Mouse (Mus musculus) liver, embryonic 13.5 days (tissue): ENCODE data around the gene Hsd17b12. TPM values are rescaled to one million over a fixed set of nuclear protein-coding genes. Genes with fewer than 3 reads are reported as not detected.
A peak's percentile ranks its signal among the peaks of the same experiment; 100 is the strongest.

Experiments used
- ATAC-seq: fragments of 200-750 bp; cut with Nextera tagmentation; 2 replicates; pipeline ENCODE4 v1.8.0; 2017; ENCODE audit warnings: low read depth, mild to moderate bottlenecking, moderate number of reproducible peaks, moderate library complexity
- DNase-seq: peaks from one replicate; pipeline ENCODE4 v3.0.0; 2022
- H3K27ac ChIP-seq: fragments of 300-500 bp; sonication (generic); 2 replicates; pipeline ENCODE4 v1.5.1; 2015; ENCODE audit warnings: moderate library complexity, mild to moderate bottlenecking, inconsistent platforms
- H3K27me3 ChIP-seq: fragments of 300-500 bp; sonication (generic); 2 replicates; pipeline ENCODE4 v1.6.1; 2015; ENCODE audit warnings: mild to moderate bottlenecking, inconsistent platforms
- H3K36me3 ChIP-seq: fragments of 300-500 bp; sonication (generic); 2 replicates; pipeline ENCODE4 v1.6.1; 2015; ENCODE audit warnings: mild to moderate bottlenecking, inconsistent platforms
- H3K4me1 ChIP-seq: fragments of 300-500 bp; sonication (generic); replicated peaks from 2 replicates; pipeline ENCODE4 v1.6.1; 2015; ENCODE audit warnings: inconsistent platforms
- H3K4me2 ChIP-seq: fragments of 300-500 bp; sonication (generic); 2 replicates; pipeline ENCODE4 v1.6.1; 2015; ENCODE audit warnings: inconsistent platforms, mild to moderate bottlenecking, moderate library complexity
- H3K4me3 ChIP-seq: fragments of 300-500 bp; sonication (generic); replicated peaks from 2 replicates; pipeline ENCODE4 v1.5.1; 2015; ENCODE audit warnings: mild to moderate bottlenecking, inconsistent platforms
- H3K9ac ChIP-seq: fragments of 300-500 bp; sonication (generic); 2 replicates; pipeline ENCODE4 v1.6.1; 2015; ENCODE audit warnings: mild to moderate bottlenecking, inconsistent platforms
- H3K9me3 ChIP-seq: fragments of 300-500 bp; sonication (generic); replicated peaks from 2 replicates; pipeline ENCODE4 v1.6.1; 2016; ENCODE audit warnings: inconsistent platforms
- WGBS: fragments of 180-500 bp; shearing (Covaris S2); methylation state at CpG from one replicate; pipeline ENCODE4 v1.1.7; 2015; ENCODE audit not compliant: insufficient replicate concordance; 5-methylcytosine and 5-hydroxymethylcytosine counted together
- polyA plus RNA-seq: library from polyadenylated mRNA; unstranded; fragments of >200 nt; fragmentation: Nextera tagmentation; extraction: Ambion mirVana; gene quantifications from 2 replicates; pipeline ENCODE4 v1.2.1, GENCODE M21; 2015

The Hsd17b12 gene
- 69.2 and 75.1 TPM in 2 replicates for polyA plus RNA-seq

GRCm38 (mm10) chr2:94157592-94158519 is at the start of gene Hsd17b12:
Gene Hsd17b12, minus strand, starts transcription at chr2:94157964.
- 0 out of 2 replicates have a peak, but pooled peaks cover under 1% of the 10 kb centered on the region for H3K27me3 ChIP-seq
- no peaks in the 10 kb centered on the region for H3K9me3 ChIP-seq
- peak; percentile 99 for DNase-seq
- H3K4me3 ChIP-seq: peak within 1 kb of the TSS; percentile 82
- peak within 1 kb of the TSS; percentile 92 for H3K4me2 ChIP-seq
- H3K4me1 ChIP-seq: peaks cover 41% of the 10 kb centered on the region
- ATAC-seq: peak; percentile 98
- peak within 1 kb of the TSS; percentile 90 for H3K9ac ChIP-seq
- H3K27ac ChIP-seq: peak within 1 kb of the TSS; percentile 77
- WGBS: under 1% methylated on average over 68 of the region's 69 CpGs
- no peaks in the 10 kb centered on the region for H3K36me3 ChIP-seq

DNA sequence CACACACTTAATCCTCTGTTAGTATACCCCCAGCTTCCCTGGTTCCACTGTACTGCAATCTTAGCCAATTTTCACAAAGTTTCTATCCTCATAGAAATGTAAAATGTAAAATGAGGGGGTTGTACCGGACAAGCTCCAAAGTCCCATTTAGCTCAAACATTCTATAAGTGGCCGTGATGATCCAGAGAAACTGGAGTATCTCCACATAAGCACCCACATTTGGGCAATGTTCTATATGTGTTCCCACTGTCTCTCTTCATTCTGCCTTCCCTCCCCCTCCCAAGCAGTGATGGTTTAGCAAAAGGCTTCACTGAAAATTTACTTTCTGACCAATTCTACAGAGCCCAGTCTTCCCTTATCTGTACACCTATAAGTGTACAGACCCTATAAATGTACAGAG is 27.1 kb upstream of the Hsd17b12 start:
- Histone ChIP-seq H3K27ac (no peak overlapping the region), H3K4me1 (no peaks in the 10 kb centered on the region), H3K9ac (no peak overlapping the region), H3K4me2 (no peak overlapping the region), H3K27me3 (peaks cover 17% of the 10 kb centered on the region), H3K4me3 (no peak overlapping the region), H3K9me3 (no peaks in the 10 kb centered on the region), H3K36me3 (no peaks in the 10 kb centered on the region)
- 78% methylated on average over 2 of the region's 2 CpGs for WGBS
- DNase-seq (no peak), ATAC-seq (no peak)

- 37% methylated on average over 6 of the region's 6 CpGs for WGBS
- Histone ChIP-seq H3K27ac (no peak overlapping the region), H3K4me1 (no peaks in the 10 kb centered on the region), H3K36me3 (no peaks in the 10 kb centered on the region), H3K9ac (no peak overlapping the region), H3K4me3 (no peak overlapping the region), H3K4me2 (no peak overlapping the region), H3K9me3 (no peaks in the 10 kb centered on the region), H3K27me3 (peaks cover 17% of the 10 kb centered on the region)
- ATAC-seq (no peak), DNase-seq (no peak)
Observed at GRCm38 (mm10) chr2:94184142-94184541, 26.4 kb upstream of the Hsd17b12 start.

- peak; percentile 8; the same call in 1 of the 2 replicates for ATAC-seq
- H3K9ac ChIP-seq: no peak overlapping the region; the same call in 1 of the 2 replicates
- H3K4me3 ChIP-seq: peak overlapping the region; percentile 91
- peak overlapping the region; percentile 71 for H3K4me2 ChIP-seq
- peaks cover 13% of the 10 kb centered on the region for H3K27me3 ChIP-seq
- no peaks in the 10 kb centered on the region for H3K9me3 ChIP-seq
- no peaks in the 10 kb centered on the region for H3K36me3 ChIP-seq
- no peak for DNase-seq
- peaks cover 14% of the 10 kb centered on the region for H3K4me1 ChIP-seq
- H3K27ac ChIP-seq: no peak overlapping the region
- under 1% methylated on average over 3 of the region's 3 CpGs for WGBS
Observed at GRCm38 (mm10) chr2:94179030-94179407, 21.3 kb upstream of the Hsd17b12 start.

DNA sequence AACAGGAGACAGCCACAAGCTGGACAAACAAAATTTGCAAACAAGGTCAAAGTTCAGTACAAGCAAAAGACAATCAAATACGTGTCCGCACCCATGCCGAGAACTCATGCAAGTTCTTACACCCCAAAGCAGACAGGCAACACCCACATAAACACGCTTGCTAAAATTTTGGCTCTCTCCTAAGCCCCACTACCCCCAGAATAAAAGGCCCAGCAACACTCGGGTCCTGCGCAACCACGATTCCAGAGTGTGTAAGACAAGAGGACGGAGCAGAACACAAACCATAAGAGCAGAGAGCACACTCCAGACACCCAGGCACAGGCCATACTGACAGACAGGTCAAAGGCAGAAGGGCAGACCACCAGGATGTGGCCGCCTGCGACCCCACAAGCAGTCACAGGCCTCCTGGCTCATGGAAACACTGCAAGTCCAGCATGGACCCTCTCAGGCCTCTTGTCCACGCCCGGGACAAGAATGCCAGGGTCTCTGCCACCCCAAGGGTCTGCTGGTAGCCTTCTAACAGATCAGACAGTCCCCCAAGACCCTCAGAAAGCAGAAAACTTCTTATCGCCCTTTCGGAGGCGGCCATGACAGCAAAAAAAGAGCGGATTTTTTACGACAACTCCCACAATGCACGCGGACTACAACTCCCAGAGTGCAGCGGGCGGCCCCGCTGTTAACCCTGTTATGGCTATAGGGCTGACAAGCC is 20.7 kb upstream of the Hsd17b12 start:
- Histone ChIP-seq H3K36me3 (no peaks in the 10 kb centered on the region), H3K9ac (peak overlapping the region; percentile 89), H3K4me3 (peak overlapping the region; percentile 91), H3K27me3 (peaks cover 10% of the 10 kb centered on the region), H3K9me3 (no peaks in the 10 kb centered on the region), H3K4me1 (peaks cover 14% of the 10 kb centered on the region), H3K27ac (peak overlapping the region; percentile 63), H3K4me2 (peak overlapping the region; percentile 71)
- WGBS: 2% methylated on average over 22 of the region's 22 CpGs
- ATAC-seq (peak; percentile 94), DNase-seq (peak; percentile 80)

GRCm38 (mm10) chr2:94177294-94177693 is 19.5 kb upstream of the Hsd17b12 start:
- DNase-seq (no peak), ATAC-seq (no peak)
- Histone ChIP-seq H3K27me3 (no peaks in the 10 kb centered on the region), H3K36me3 (no peaks in the 10 kb centered on the region), H3K4me1 (peaks cover 14% of the 10 kb centered on the region), H3K27ac (no peak overlapping the region), H3K4me3 (peak overlapping the region; percentile 91), H3K4me2 (peak overlapping the region; percentile 71), H3K9me3 (no peaks in the 10 kb centered on the region), H3K9ac (0 out of 2 replicates have a peak overlapping the region, but pooled peaks have one; percentile 89)
- WGBS: 79% methylated on average over 6 of the region's 6 CpGs

DNA sequence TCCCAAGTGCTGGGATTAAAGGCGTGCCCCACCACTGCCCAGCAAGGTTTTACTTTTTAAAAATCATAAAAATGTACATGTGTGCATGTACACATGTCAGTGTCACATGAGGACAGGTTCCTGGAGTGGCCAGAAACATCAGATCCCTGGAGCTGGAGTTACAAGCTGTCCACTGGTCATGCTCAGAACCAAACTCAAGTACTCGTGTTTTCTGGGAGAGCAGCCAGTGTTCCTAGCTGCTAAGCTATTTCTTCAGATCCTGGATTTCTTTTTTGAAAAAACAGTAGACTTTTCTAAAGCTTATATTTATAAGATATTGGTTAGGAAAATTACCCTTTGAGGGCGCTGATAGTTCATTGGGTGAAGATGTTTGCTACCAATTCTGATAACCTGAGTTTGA is 18.6 kb upstream of the Hsd17b12 start:
- 75% methylated on average over 3 of the region's 3 CpGs for WGBS

DNA sequence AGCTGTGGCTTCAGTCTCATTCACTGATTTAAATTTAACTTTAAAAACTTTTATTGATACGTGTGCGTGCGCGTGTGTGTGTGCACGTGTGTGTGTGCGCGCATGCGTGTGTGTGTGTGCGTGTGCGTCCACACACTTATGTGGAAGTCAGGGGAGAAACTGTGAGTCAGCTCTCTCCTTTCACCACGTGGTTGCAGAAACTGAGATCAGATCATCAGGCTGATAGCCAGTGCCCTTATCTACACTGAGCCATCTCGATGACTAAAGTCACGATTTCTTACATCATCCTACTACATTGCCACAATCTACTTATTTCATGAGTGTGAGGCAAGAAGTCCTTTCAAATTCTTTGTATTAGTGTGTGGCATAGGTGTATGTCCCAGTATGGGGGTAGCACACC is 15.8 kb upstream of the Hsd17b12 start:
- Histone ChIP-seq H3K9ac (no peak overlapping the region), H3K4me1 (peaks cover 14% of the 10 kb centered on the region), H3K4me2 (no peak overlapping the region), H3K9me3 (no peaks in the 10 kb centered on the region), H3K36me3 (no peaks in the 10 kb centered on the region), H3K27ac (no peak overlapping the region), H3K4me3 (no peak overlapping the region), H3K27me3 (no peaks in the 10 kb centered on the region)
- 81% methylated on average over 13 of the region's 13 CpGs for WGBS
- no peak for ATAC-seq
- no peak for DNase-seq

More for the DNA sequence above, 18.6 kb upstream of the Hsd17b12 start:
- Histone ChIP-seq H3K36me3 (no peaks in the 10 kb centered on the region), H3K4me1 (peaks cover 14% of the 10 kb centered on the region), H3K4me2 (no peak overlapping the region), H3K9me3 (no peaks in the 10 kb centered on the region), H3K27ac (no peak overlapping the region), H3K27me3 (no peaks in the 10 kb centered on the region), H3K9ac (no peak overlapping the region), H3K4me3 (no peak overlapping the region)
- DNase-seq (no peak), ATAC-seq (no peak)

DNA sequence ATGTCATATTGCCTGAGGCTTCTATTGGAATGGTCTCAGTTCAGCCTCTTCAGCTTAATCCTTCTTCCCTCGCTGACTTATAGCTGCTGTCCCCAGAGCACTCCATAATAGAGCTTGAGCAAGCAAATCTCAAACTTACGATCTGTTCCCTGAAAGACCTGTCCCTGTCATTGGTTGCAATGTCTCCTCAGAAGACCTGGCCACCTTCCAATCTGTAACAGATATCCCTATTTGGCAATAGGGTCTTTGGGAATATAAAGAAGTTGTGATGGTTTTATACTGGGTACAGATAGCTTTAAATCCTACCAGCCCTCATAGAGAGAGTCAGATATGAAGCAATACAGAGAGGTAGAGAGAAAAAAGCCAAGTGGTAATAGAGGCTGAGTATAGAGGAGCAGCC is 5.4 kb upstream of the Hsd17b12 start:
- no peak overlapping the region for H3K4me3 ChIP-seq
- H3K27me3 ChIP-seq: 0 out of 2 replicates have a peak, but pooled peaks cover 3% of the 10 kb centered on the region
- H3K9me3 ChIP-seq: no peaks in the 10 kb centered on the region
- H3K27ac ChIP-seq: no peak overlapping the region
- no peak overlapping the region for H3K4me2 ChIP-seq
- H3K9ac ChIP-seq: no peak overlapping the region
- ATAC-seq (no peak), DNase-seq (no peak)
- no peaks in the 10 kb centered on the region for H3K36me3 ChIP-seq
- 53% methylated on average over 2 of the region's 2 CpGs for WGBS
- H3K4me1 ChIP-seq: peaks cover 7% of the 10 kb centered on the region

DNA sequence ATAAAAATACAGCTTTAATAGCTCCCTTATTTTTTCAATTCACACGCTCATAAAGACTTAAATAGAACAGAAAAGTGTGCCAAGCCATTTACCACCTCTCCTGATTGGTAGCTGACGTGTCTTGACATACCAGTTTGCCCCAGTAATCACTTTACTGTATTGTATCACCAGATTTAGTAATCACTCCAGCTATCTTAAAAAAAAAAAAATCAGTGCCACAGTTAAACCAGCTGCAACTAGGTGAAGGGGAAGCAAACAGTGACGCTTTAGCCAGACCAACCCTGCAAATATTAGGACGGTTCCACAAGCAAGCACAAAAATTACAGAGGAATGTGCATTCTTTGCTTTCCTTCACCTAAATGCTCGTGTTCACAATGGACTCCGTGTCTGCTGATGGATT is 4.4 kb upstream of the Hsd17b12 start:
- Histone ChIP-seq H3K4me3 (no peak overlapping the region), H3K27me3 (0 out of 2 replicates have a peak, but pooled peaks cover 3% of the 10 kb centered on the region), H3K9me3 (no peaks in the 10 kb centered on the region), H3K36me3 (no peaks in the 10 kb centered on the region), H3K4me1 (peaks cover 11% of the 10 kb centered on the region), H3K9ac (no peak overlapping the region), H3K4me2 (no peak overlapping the region), H3K27ac (no peak overlapping the region)
- WGBS: 61% methylated on average over 6 of the region's 6 CpGs
- DNase-seq (no peak), ATAC-seq (no peak)

GRCm38 (mm10) chr2:94158520-94158884 is 738 bp upstream of the Hsd17b12 start:
- Histone ChIP-seq H3K27ac (peak overlapping the region; percentile 48; the same call in 1 of the 2 replicates), H3K9me3 (no peaks in the 10 kb centered on the region)
- no peak for ATAC-seq

More at GRCm38 (mm10) chr2:94158520-94158884, 738 bp upstream of the Hsd17b12 start:
- Histone ChIP-seq H3K36me3 (no peaks in the 10 kb centered on the region), H3K9ac (peak overlapping the region; percentile 54; the same call in 1 of the 2 replicates), H3K4me1 (peaks cover 40% of the 10 kb centered on the region), H3K27me3 (0 out of 2 replicates have a peak, but pooled peaks cover 3% of the 10 kb centered on the region), H3K4me3 (peak overlapping the region; percentile 61), H3K4me2 (peak overlapping the region; percentile 67)
- DNase-seq: no peak
- 13% methylated on average over 4 of the region's 4 CpGs for WGBS
